Mouse (Mus musculus): ENCODE data around the gene Rbks.

DNA sequence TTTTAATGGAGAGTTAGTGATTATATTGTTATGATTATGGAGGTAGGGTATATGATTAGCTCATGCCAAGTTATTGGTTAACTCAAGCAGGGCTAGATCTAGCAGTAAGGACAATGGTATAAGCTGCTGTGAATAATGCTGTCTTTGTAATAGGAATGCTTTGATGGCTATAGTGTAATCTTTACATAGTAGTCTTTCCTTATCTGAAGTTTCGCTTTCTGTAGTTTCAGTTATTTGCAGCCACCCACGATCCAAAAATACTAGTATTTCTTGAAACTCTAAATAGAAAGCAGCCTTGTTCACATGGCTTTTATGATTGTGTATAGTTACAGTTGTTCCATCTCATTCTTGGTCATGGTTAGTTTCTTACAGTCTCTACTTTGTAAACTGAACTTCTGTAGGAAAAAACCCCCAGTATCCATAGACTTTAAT is 15.9 kb upstream of the Rbks start:
- TF ChIP-seq CTCF (IDR thresholded peaks at IDR 0.05; ENCODE audit: low read depth) = no peak
- no peak for TF ChIP-seq EP300 (IDR thresholded peaks at IDR 0.05; ENCODE audit: low read depth)

Data from liver, postnatal 0 days (tissue).